Mouse (Mus musculus): ENCODE results near the gene Olfr551. TPM values are rescaled to one million over a fixed set of nuclear protein-coding genes. Genes with fewer than 3 reads are reported as not detected.

The Olfr551 gene
- polyA plus RNA-seq, 1 experiment from 2014 or later = not detected

GRCm38 (mm10) chr7:102553279-102553678, 38.4 kb downstream of the Olfr551 start:
- Histone ChIP-seq H3K4me1 (no peaks in the 10 kb centered on the region), H3K27ac (no peak overlapping the region), H3K9me3 (replicated peaks) (no peaks in the 10 kb centered on the region), H3K4me3 (no peak overlapping the region), H3K27me3 (ENCODE audit: low read depth, poor library complexity, severe bottlenecking) (no peaks in the 10 kb centered on the region), H3K36me3 (no peaks in the 10 kb centered on the region)
- 86% methylated on average over 3 of the region's 3 CpGs for WGBS
- DNase-seq (ENCODE audit: low spot score) = no peak

- Histone ChIP-seq H3K4me1 (no peaks in the 10 kb centered on the region), H3K9me3 (replicated peaks) (no peaks in the 10 kb centered on the region), H3K27ac (no peak within 1 kb of the TSS), H3K27me3 (ENCODE audit: low read depth, poor library complexity, severe bottlenecking) (no peaks in the 10 kb centered on the region), H3K4me3 (no peak within 1 kb of the TSS), H3K36me3 (no peaks in the 10 kb centered on the region)
- no peak for DNase-seq (ENCODE audit: low spot score)
- WGBS = 94% methylated on average over 3 of the region's 3 CpGs
Observed at GRCm38 (mm10) chr7:102549570-102549969, 42.1 kb downstream of the Olfr551 start, which contains the start of gene Olfr549. Gene Olfr549, plus strand, starts transcription at chr7:102549870.

GRCm38 (mm10) chr7:102541251-102541650, 50.4 kb downstream of the Olfr551 start:
- H3K9me3 ChIP-seq (replicated peaks) = no peaks in the 10 kb centered on the region
- H3K27ac ChIP-seq = no peak overlapping the region
- no peaks in the 10 kb centered on the region for H3K4me1 ChIP-seq
- H3K4me3 ChIP-seq = no peak overlapping the region
- H3K36me3 ChIP-seq = no peaks in the 10 kb centered on the region
- WGBS = 66% methylated on average over 3 of the region's 3 CpGs
- no peaks in the 10 kb centered on the region for H3K27me3 ChIP-seq (ENCODE audit: low read depth, poor library complexity, severe bottlenecking)
- DNase-seq (ENCODE audit: low spot score) = no peak

- no peaks in the 10 kb centered on the region for H3K27me3 ChIP-seq (ENCODE audit: low read depth, poor library complexity, severe bottlenecking)
- H3K4me3 ChIP-seq = no peak within 1 kb of the TSS
- WGBS = 81% methylated on average over 2 of the region's 2 CpGs
- H3K4me1 ChIP-seq = no peaks in the 10 kb centered on the region
- no peaks in the 10 kb centered on the region for H3K9me3 ChIP-seq (replicated peaks)
- H3K36me3 ChIP-seq = no peaks in the 10 kb centered on the region
- no peak for DNase-seq (ENCODE audit: low spot score)
- no peak within 1 kb of the TSS for H3K27ac ChIP-seq
Observed at GRCm38 (mm10) chr7:102540596-102540995, 51.1 kb downstream of the Olfr551 start, which contains the start of gene Olfr548-ps1. Gene Olfr548-ps1, plus strand, starts transcription at chr7:102540896.

- no peaks in the 10 kb centered on the region for H3K36me3 ChIP-seq
- 81% methylated on average over 1 of the region's 1 CpGs for WGBS
- H3K4me3 ChIP-seq = no peak within 1 kb of the TSS
- no peak within 1 kb of the TSS for H3K27ac ChIP-seq
- no peaks in the 10 kb centered on the region for H3K9me3 ChIP-seq (replicated peaks)
- H3K4me1 ChIP-seq = no peaks in the 10 kb centered on the region
- no peak for DNase-seq (ENCODE audit: low spot score)
- no peaks in the 10 kb centered on the region for H3K27me3 ChIP-seq (ENCODE audit: low read depth, poor library complexity, severe bottlenecking)
Observed at GRCm38 (mm10) chr7:102534449-102534848, 57.2 kb downstream of the Olfr551 start, which contains the start of gene Olfr547. Gene Olfr547, plus strand, starts transcription at chr7:102534749.

Other genes with a start within 250 kb of the Olfr551 start
- 269 and 280 TPM in 2 replicates for gene Rrm1, start 150.2 kb downstream of the Olfr551 start, polyA plus RNA-seq (2016; fragmentation: Nextera tagmentation; extraction: Ambion mirVana)
- gene Olfr543, start 110.2 kb downstream of the Olfr551 start, polyA plus RNA-seq (2016; fragmentation: Nextera tagmentation; extraction: Ambion mirVana) = 0.24 and 0.33 TPM in 2 replicates
- 0.06 and 0.10 TPM in 2 replicates for gene Olfr544, start 103.6 kb downstream of the Olfr551 start, polyA plus RNA-seq (2016; fragmentation: Nextera tagmentation; extraction: Ambion mirVana)
- 0.05 and 0.21 TPM in 2 replicates for gene Olfr545, start 92.3 kb downstream of the Olfr551 start, polyA plus RNA-seq (2016; fragmentation: Nextera tagmentation; extraction: Ambion mirVana)
- gene Olfr547, start 57.1 kb downstream of the Olfr551 start, polyA plus RNA-seq (2016; fragmentation: Nextera tagmentation; extraction: Ambion mirVana) = not detected in 2 replicates
- gene Olfr548-ps1, start 51.0 kb downstream of the Olfr551 start, polyA plus RNA-seq (2016; fragmentation: Nextera tagmentation; extraction: Ambion mirVana) = not detected in 2 replicates
- not detected in 2 replicates for gene Olfr549, start 42.0 kb downstream of the Olfr551 start, polyA plus RNA-seq (2016; fragmentation: Nextera tagmentation; extraction: Ambion mirVana)
- gene Trim21, start 26.4 kb downstream of the Olfr551 start, polyA plus RNA-seq (2016; fragmentation: Nextera tagmentation; extraction: Ambion mirVana) = 0.39 and 0.48 TPM in 2 replicates
- gene Olfr550, start 20.4 kb downstream of the Olfr551 start, polyA plus RNA-seq (2016; fragmentation: Nextera tagmentation; extraction: Ambion mirVana) = not detected in 2 replicates
- not detected in 2 replicates for gene Olfr552, start 5.9 kb upstream of the Olfr551 start, polyA plus RNA-seq (2016; fragmentation: Nextera tagmentation; extraction: Ambion mirVana)
- not detected in 2 replicates for gene Olfr553, start 26.3 kb upstream of the Olfr551 start, polyA plus RNA-seq (2016; fragmentation: Nextera tagmentation; extraction: Ambion mirVana)
- not detected in 2 replicates for gene Olfr554, start 46.5 kb upstream of the Olfr551 start, polyA plus RNA-seq (2016; fragmentation: Nextera tagmentation; extraction: Ambion mirVana)
- not detected in 2 replicates for gene Olfr555, start 66.9 kb upstream of the Olfr551 start, polyA plus RNA-seq (2016; fragmentation: Nextera tagmentation; extraction: Ambion mirVana)
- gene Olfr556, start 73.0 kb upstream of the Olfr551 start, polyA plus RNA-seq (2016; fragmentation: Nextera tagmentation; extraction: Ambion mirVana) = not detected in 2 replicates
- gene Trim68, start 95.4 kb upstream of the Olfr551 start, polyA plus RNA-seq (2016; fragmentation: Nextera tagmentation; extraction: Ambion mirVana) = 7.8 and 13.0 TPM in 2 replicates
- gene Olfr557, start 104.0 kb upstream of the Olfr551 start, polyA plus RNA-seq (2016; fragmentation: Nextera tagmentation; extraction: Ambion mirVana) = not detected in 2 replicates
- gene Olfr558, start 110.3 kb upstream of the Olfr551 start, polyA plus RNA-seq (2016; fragmentation: Nextera tagmentation; extraction: Ambion mirVana) = not detected in 2 replicates
- not detected in 2 replicates for gene Olfr33, start 127.2 kb upstream of the Olfr551 start, polyA plus RNA-seq (2016; fragmentation: Nextera tagmentation; extraction: Ambion mirVana)
- not detected in 2 replicates for gene Olfr559, start 135.6 kb upstream of the Olfr551 start, polyA plus RNA-seq (2016; fragmentation: Nextera tagmentation; extraction: Ambion mirVana)
- not detected in 2 replicates for gene Olfr560, start 167.5 kb upstream of the Olfr551 start, polyA plus RNA-seq (2016; fragmentation: Nextera tagmentation; extraction: Ambion mirVana)
- gene Olfr78, start 167.6 kb upstream of the Olfr551 start, polyA plus RNA-seq (2016; fragmentation: Nextera tagmentation; extraction: Ambion mirVana) = not detected in 2 replicates
- gene Olfr561, start 179.3 kb upstream of the Olfr551 start, polyA plus RNA-seq (2016; fragmentation: Nextera tagmentation; extraction: Ambion mirVana) = not detected in 2 replicates
- gene Olfr564, start 211.6 kb upstream of the Olfr551 start, polyA plus RNA-seq (2016; fragmentation: Nextera tagmentation; extraction: Ambion mirVana) = not detected in 2 replicates